Mouse (Mus musculus) frontal cortex, postnatal 14 days (tissue): ENCODE results near the gene Eif3d.

Experiments
- DNase-seq, 2 experiments: peaks; one replicate each; pipeline ENCODE4 v3.0.0; 2022; ENCODE audit warnings: low spot score in 2 of 2

Gene Eif3d

GRCm38 (mm10) chr15:77954362-77954761 is 16.3 kb downstream of the Eif3d start:
- DNase-seq: no peak

GRCm38 (mm10) chr15:77952921-77953320 is 17.7 kb downstream of the Eif3d start:
- DNase-seq: no peak

- DNase-seq: no peak
These were observed 21.6 kb downstream of the Eif3d start for GRCm38 (mm10) chr15:77949061-77949460.

GRCm38 (mm10) chr15:77945711-77946110 is 24.9 kb downstream of the Eif3d start:
- no peak for DNase-seq

GRCm38 (mm10) chr15:77941563-77941962 is 29.1 kb downstream of the Eif3d start:
- no peak for DNase-seq

GRCm38 (mm10) chr15:77938516-77938915 is 32.1 kb downstream of the Eif3d start:
- DNase-seq: no peak

- DNase-seq: peak; percentile 42 to 43
These were observed 34.8 kb downstream of the Eif3d start for GRCm38 (mm10) chr15:77935673-77936375.

- DNase-seq: no peak
These were observed 35.6 kb downstream of the Eif3d start for GRCm38 (mm10) chr15:77934968-77935367.

- DNase-seq: no peak
These were observed 36.3 kb downstream of the Eif3d start for GRCm38 (mm10) chr15:77934326-77934725.

- peak; percentile 95 to 99 for DNase-seq
These were observed 36.8 kb downstream of the Eif3d start for GRCm38 (mm10) chr15:77933770-77934169.

- DNase-seq: no peak
These were observed 37.4 kb downstream of the Eif3d start for GRCm38 (mm10) chr15:77933222-77933621.

- no peak for DNase-seq
These were observed 39.0 kb downstream of the Eif3d start for GRCm38 (mm10) chr15:77931689-77932016.

GRCm38 (mm10) chr15:77930986-77931688 is 39.5 kb downstream of the Eif3d start:
- no peak for DNase-seq

GRCm38 (mm10) chr15:77929804-77930203 is 40.8 kb downstream of the Eif3d start:
- DNase-seq: no peak

GRCm38 (mm10) chr15:77928673-77929331 is 41.8 kb downstream of the Eif3d start, which contains the start of gene Txn2:
TSS of gene Txn2 (minus strand) at chr15:77929006.
- peak; percentile 95 to 98 for DNase-seq

GRCm38 (mm10) chr15:77928091-77928490 is 42.5 kb downstream of the Eif3d start:
- no peak for DNase-seq

- DNase-seq: no peak
These were observed 43.7 kb downstream of the Eif3d start for GRCm38 (mm10) chr15:77926921-77927320.

GRCm38 (mm10) chr15:77925195-77925594 is 45.4 kb downstream of the Eif3d start:
- DNase-seq: no peak

GRCm38 (mm10) chr15:77923267-77924035 is 47.2 kb downstream of the Eif3d start:
- no peak for DNase-seq

GRCm38 (mm10) chr15:77922710-77923109 is 47.9 kb downstream of the Eif3d start:
- no peak for DNase-seq

GRCm38 (mm10) chr15:77921636-77922035 is 49.0 kb downstream of the Eif3d start:
- DNase-seq: no peak
